Mouse (Mus musculus): ENCODE measurements around the gene Dynlt1a.
"Not testable (repeated sequence)": the region's sequence is repeated elsewhere in the genome, so short reads cannot be mapped to it uniquely, and the experiment has no call there.

Gene Dynlt1a

DNA sequence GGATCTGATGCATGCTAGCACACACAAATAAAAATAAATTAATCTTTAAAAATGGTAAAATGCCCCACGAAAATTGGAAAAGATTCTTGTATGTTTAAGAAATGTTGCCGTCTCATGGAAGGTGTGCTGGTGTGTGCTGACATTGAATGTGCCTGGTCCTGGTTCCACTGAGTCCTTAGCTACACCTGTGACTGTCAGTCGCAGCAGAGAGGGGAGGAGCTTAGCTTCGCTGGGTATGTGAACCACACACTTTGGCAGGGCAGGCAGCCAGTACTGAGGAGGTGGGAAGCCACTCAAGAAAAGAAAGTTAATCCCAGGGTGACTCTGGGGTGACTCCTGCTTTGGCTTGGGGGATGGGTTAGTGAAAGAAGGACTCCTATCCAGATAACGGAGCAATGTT is 23.4 kb downstream of the Dynlt1a start:
- CTCF ChIA-PET, POLR2A ChIA-PET: not testable (repeated sequence)

DNA sequence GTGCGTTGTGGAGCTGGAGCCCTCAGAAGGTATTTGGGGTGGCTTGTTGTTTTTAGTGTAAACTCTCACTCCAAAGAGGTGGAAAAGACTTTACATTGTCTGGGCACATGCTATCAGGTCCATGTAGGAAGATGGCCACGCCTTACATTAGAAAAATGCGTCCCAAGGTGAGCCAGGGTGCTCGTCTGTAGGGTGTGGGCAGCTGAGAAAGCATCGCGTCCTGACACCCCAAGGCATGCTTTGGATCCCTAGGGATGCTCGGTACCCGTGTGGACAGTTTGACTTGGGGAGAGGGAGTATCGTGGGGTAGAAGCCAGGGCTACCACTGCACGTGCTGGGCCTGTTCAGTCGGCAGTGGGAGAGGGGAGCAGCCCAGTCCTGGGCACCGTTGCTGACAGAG is 28.3 kb downstream of the Dynlt1a start:
- POLR2A ChIA-PET, CTCF ChIA-PET: not testable (repeated sequence)

DNA sequence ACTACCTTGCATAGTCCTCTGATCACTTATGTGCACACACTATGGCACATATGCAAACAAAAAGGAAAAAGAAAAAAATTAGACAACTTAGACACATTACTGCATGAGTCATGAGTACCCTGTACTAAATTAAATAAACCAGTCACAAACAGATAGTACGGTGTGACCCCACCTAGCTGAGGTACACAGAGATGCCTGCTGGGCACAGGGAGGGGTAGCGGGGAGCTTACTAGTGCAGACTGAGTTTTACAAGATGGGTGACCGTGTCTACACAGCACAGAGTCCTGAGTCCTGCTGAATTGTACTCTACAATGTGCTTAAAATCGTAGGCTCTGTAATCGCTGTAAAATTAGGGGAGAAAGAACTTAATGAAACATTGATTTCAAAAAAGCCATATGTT is 31.1 kb downstream of the Dynlt1a start:
- CTCF ChIA-PET, POLR2A ChIA-PET: not testable (repeated sequence)

DNA sequence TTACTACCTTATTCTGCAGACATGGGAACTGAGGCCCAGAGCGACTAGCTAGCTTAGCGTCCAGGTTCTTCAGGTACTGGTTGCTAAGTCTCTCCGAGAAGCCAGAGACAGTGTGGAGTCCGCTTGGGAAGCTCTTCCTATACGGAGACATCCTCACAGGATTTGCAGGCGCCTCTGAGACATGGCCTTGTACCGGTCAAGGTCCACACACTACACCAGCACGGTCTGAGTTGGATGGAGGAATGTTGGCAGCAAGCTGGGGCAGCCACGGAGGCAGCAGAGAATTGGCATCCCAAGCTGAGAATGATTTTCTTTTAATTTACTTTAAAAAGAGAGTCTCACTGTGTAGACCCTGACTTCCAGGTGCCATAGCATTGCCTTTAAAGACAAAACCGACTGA is 34.2 kb downstream of the Dynlt1a start:
- POLR2A ChIA-PET, CTCF ChIA-PET: not testable (repeated sequence)

DNA sequence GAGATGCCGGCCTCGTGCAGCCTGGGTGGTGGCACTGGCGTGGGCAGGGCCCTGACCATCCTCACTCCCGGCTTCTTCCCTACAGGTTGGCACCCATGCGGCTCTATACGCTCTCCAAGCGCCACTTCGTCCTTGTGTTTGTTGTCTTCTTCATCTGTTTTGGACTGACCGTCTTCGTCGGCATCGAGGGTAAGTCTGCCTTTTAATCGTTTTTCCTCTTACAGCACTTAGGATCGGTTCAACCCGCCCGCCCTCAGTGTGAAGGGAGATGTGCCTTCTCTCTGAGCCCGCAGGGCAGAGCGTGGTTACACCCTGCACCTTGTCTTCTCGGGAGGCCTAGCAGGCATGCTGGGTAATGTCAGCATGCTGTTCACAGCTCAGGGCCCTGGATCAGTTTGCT is 36.8 kb downstream of the Dynlt1a start:
- CTCF ChIA-PET, POLR2A ChIA-PET: not testable (repeated sequence)

DNA sequence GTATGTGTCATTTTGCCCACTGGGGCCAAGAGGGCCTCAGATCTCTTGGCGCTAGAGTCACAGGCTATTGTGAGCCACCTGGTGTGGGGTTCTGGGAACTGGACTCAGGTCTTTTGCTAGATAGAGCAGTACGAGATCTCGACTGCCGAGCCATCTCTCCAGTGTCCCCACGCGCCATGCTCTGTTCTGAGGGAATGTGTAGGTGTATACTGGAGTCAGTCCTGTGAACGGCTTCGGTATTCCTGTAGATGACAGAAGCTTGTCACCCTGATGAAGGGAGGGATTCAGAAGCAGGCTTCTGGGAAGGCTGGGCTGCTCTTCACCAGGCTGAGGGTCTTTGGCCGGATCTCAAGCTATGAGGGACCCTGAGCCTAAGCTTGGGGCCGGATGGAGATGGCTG is 37.5 kb downstream of the Dynlt1a start:
- POLR2A ChIA-PET, CTCF ChIA-PET: not testable (repeated sequence)

DNA sequence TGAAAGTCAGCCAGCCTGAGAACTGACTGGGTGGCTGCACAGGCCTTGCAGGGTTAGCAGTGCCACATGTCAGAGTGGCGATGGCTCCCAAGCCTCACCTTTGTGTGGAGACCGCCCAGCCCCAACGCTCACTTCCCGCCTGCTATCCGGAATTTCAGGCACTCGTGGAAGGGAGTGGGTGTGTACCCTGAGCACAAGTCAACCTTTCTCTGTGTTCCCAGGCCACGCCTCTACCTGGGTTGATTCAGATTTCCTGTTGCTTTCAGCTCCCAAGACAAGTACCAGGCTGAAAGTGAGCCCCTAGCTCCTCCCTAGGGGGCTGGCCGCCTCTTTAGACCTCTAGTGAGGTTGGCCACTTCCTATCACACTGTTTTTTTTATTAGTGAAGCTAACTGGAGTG is 38.1 kb downstream of the Dynlt1a start:
- CTCF ChIA-PET, POLR2A ChIA-PET: not testable (repeated sequence)

DNA sequence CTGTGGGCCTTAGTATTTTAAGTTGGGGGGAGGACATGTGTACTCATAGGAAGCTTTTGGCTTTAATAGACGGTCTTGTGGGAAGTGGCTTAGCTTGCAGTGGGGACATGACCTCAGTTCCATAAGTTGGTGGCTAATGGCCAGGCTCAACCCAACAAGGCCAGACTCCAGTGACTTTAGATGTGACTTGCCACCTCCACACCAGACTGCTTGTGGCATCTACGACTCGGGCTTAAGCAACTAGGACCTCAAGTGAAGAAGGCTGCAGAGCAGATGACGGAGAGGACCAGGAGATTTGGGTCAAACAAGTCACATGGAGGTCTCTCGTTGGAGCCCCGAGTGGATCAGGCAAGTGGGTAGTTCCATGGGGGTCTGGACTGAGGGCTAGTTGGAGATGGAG is 42.6 kb downstream of the Dynlt1a start:
- POLR2A ChIA-PET, CTCF ChIA-PET: not testable (repeated sequence)

DNA sequence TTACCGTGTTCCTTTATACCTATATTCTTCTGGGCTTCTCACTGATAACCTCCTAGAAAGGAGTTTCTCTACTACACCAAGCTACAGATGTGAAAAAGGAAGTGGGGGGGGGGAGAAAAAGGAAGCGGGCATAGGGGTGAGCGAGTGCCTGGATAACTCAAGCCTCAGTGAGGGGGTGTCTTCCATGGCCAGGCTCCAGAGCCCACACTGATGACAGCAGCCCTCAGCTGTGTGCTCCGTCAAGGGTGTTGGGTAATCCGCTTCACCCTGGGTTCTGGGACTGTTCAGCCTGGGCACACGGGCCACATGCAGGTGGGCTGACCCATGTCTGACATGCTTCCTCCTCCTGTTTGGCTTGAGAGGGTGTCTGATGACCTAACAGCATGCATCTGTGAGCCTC is 45.3 kb downstream of the Dynlt1a start:
- CTCF ChIA-PET, result not testable (repeated sequence)
- POLR2A ChIA-PET, result interaction anchor here in 1 of 4 experiments (0.7 kb wide), 1 partner anchor 56 kb away, joined by 5 read pairs; no protein-coding TSS in a partner anchor

DNA sequence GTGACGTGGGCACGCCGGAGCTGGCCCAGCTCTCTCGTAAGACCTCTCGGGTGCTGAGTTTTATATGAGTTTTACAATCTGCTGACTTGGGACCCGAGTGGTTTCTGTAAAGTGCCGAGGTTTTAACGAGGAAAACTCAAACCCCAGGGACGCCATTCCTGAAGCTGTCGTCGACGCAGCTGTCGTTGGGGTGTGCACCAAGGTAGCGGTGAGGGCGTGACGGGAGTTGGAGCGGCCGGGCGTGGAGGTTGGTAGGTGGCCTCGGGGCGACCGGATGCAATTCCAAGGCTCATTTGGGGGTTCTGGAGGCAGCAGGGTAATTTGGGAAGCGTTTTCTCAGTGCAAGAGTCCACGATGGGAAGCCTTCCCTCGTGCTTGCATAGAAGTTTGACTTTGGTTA is 46.5 kb downstream of the Dynlt1a start:
- CTCF ChIA-PET, result not testable (repeated sequence)

DNA sequence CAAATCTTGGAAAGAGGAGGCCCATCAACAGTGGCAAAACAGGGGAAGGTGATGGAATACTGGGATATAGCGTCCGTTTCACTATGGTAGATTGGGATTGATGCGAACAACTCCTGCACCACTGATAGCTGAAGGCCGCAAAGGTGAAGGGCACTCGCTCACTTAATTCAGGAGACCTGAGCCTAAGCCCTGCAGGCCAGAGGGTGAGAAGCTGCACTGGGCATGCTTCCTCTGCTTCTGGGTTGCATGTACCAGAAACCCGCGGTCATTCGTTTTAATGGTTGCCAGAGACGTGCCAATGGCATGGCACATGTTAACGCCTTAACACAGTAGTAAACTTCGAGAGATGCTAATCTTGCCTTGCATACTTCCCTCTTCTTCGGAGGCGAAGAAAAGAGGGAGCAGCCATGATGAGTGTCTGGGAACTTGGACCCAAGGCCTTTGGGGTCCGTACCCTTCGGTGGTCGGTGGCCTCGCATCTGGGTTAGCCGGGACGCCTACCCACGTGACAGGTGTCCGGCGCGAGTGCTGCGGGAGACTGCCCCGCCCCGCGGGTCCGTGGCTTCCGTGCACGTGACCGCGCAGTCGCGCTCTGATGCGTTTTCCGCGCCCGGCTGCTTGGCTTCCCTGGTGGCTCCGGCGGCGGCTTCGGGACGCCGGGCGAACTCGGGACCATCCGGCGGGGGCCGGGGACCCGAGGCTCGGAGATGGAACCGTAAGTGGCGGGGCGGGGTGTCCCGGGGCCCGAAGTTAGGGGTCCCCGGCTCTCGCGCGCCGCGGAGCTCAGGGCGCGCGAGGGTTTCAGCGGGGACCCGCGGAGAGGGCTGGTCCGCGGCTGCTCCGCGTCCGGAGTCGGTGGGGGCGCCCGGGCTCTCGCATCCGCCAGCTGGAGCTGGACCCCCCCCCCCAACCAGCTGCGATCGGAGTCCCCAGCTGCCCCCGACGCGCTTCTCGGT is 47.1 kb downstream of the Dynlt1a start:
- POLR2A ChIA-PET, CTCF ChIA-PET: not testable (repeated sequence)

More for the DNA sequence above, 46.5 kb downstream of the Dynlt1a start:
- POLR2A ChIA-PET, result not testable (repeated sequence)

DNA sequence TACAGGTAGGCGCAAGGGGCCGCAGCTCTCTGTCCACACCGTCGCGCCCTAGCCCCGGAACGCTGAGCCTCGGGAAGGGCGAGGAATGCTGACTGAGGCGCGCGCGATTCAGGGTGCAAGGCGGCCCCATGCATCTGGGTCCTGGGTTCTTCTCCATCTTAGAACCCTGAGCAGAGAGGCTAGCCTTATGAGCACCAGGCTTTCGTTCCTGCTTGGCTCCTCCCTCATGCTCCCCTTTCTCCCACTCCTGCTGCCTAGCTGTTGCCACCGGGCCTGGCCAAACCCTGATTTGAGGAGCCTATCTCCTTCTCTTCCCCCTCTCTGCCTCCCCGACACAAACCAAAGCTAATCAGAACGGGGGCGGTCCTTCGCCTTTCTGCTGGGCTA is 60.2 kb downstream of the Dynlt1a start:
- CTCF ChIA-PET, POLR2A ChIA-PET: not testable (repeated sequence)

DNA sequence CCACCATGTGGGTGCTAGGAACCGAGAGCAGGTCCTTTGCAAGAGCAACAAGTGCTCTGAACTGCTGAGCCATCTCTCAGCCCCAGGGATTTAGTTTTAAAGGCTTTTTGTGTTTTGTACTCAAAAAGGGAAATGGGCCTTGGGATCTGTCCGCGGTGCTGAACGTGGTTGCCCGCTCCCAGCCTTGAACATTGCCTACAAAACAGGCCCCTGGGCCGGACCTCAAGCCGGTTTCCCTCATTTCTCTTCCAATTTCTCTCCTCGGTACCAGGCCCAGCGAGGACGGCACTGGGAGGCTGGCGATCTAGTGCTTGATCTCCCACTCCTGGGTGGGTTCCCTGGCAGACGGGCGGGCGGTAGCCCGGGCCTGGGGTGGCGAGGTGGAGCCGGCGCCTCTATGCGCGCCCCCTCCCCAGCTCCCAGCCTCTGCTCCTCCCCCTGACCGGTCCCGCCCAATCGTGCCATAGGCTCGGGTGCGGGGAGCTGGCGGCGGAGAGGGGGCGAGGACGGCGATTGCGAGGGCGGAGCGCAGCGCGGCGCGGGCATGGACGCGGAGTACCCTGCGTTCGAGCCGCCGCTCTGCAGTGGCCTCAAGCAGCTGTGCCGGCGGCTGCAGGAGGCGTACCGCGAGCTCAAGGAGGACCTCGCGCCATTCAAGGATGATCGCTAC is 60.8 kb downstream of the Dynlt1a start, which contains the start of gene Tmem181a:
Tmem181a (plus strand) TSS at position 461 of the 670 bp plus-strand sequence.
- POLR2A ChIA-PET, CTCF ChIA-PET: not testable (repeated sequence)

Measured in embryonic stem cell, embryonic (primary cell).